Mouse (Mus musculus) liver, adult 2 months (tissue): ENCODE data around the gene Gabra6.

Experiments used
- CTCF ChIP-seq: fragments of 200-500 bp; IDR thresholded peaks from 2 replicates; pipeline ENCODE4 v1.5.1; 2011; ENCODE audit warnings: low read depth, low read length, control low read depth
- POLR2A ChIP-seq: fragments of 200-500 bp; IDR thresholded peaks from 2 replicates; pipeline ENCODE4 v1.6.1; 2011; ENCODE audit warnings: low read length, control low read depth; ENCODE audit not compliant: insufficient read depth; ENCODE audit errors: extremely low read depth

DNA sequence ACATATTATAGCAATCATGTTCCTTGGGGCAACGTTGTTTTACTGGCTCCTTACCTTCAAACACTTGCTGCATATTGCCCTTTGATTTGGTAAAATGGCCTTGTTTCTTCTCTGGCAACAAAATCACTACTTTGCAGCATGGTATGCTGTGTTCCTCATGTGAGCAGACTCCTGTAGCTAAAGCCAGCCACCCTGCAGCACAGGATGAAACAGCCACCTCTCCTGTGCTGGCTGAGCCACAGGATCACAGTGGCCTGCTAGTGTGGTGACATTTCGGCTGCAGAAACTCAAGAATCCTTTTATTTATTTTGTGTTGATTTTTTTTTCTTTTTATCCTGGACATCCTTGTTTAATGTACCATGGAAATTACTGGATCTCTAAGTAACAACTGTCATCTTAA, 11.8 kb downstream of the Gabra6 start:
- TF ChIP-seq CTCF (no peak), POLR2A (no peak)
